Mouse (Mus musculus): ENCODE results near the gene Gpd2.

DNA sequence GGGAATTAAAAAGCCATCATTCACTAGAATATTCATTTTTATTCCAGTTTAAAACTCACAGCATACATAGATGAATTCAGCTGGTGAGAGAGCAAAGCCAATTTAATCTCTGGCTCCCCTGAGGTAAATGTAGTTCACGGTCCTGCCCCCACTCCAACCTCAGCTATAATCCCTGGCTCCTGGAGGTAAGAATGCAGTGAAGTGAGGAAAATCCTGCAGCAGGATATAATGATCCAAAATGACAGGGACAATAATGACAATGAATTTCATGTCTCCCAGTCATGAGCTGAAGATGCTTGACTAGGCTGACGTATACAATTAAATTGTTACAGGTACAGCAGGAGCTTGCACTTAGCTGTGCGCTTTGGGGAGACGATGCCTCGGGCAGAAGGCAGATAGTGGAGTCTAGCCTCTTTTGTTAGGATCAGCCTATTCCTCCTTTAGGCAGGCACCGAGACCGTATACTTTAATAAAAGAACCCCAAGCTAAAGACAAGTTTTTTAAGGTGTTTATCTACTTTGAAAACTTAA lies 74.9 kb downstream of the Gpd2 start:
- TF ChIP-seq CTCF (conservative IDR thresholded peaks at IDR 0.05; ENCODE audit: low read length) (no peak), NANOG (IDR thresholded peaks at IDR 0.05; ENCODE audit: borderline replicate concordance, low read length) (no peak)

All from E14TG2a.4 (cell line).